Mouse (Mus musculus) embryonic facial prominence, embryonic 15.5 days (tissue): ENCODE results near the gene Kirrel3. TPM values are rescaled to one million over a fixed set of nuclear protein-coding genes. Genes with fewer than 3 reads are reported as not detected.
A peak's percentile ranks its signal among the peaks of the same experiment; 100 is the strongest.

Experiments used
- ATAC-seq: fragments of 200-750 bp; cut with Nextera tagmentation; 2 replicates; pipeline ENCODE4 v1.8.0; 2017; ENCODE audit warnings: low read depth, moderate TSS enrichment; ENCODE audit not compliant: insufficient number of reproducible peaks, low FRiP score, low TSS enrichment
- H3K27ac ChIP-seq: fragments of 300-500 bp; sonication (generic); replicated peaks from 2 replicates; pipeline ENCODE4 v1.5.1; 2015; ENCODE audit warnings: mild to moderate bottlenecking, inconsistent platforms
- H3K27me3 ChIP-seq: fragments of 300-500 bp; sonication (generic); 2 replicates; pipeline ENCODE4 v1.6.1; 2015; ENCODE audit warnings: inconsistent platforms
- H3K36me3 ChIP-seq: fragments of 300-500 bp; sonication (generic); 2 replicates; pipeline ENCODE4 v1.6.1; 2015; ENCODE audit warnings: mild to moderate bottlenecking, inconsistent platforms
- H3K4me1 ChIP-seq: fragments of 300-500 bp; sonication (generic); 2 replicates; pipeline ENCODE4 v1.6.1; 2015; ENCODE audit warnings: inconsistent platforms
- H3K4me2 ChIP-seq: fragments of 300-500 bp; sonication (generic); replicated peaks from 2 replicates; pipeline ENCODE4 v1.6.1; 2015; ENCODE audit warnings: mild to moderate bottlenecking, inconsistent platforms
- H3K4me3 ChIP-seq: fragments of 300-500 bp; sonication (generic); replicated peaks from 2 replicates; pipeline ENCODE4 v1.5.1; 2015; ENCODE audit warnings: mild to moderate bottlenecking, inconsistent platforms
- H3K9ac ChIP-seq: fragments of 300-500 bp; sonication (generic); 2 replicates; pipeline ENCODE4 v1.6.1; 2015; ENCODE audit warnings: inconsistent platforms
- H3K9me3 ChIP-seq: fragments of 300-500 bp; sonication (generic); replicated peaks from 2 replicates; pipeline ENCODE4 v1.6.1; 2016; ENCODE audit warnings: inconsistent platforms
- WGBS: fragments of 180-500 bp; shearing (Covaris S2); methylation state at CpG from one replicate; pipeline ENCODE4 v1.1.7; 2015; 5-methylcytosine and 5-hydroxymethylcytosine counted together
- polyA plus RNA-seq: library from polyadenylated mRNA; unstranded; fragments of >200 nt; fragmentation: Nextera tagmentation; extraction: Ambion mirVana; gene quantifications from 2 replicates; pipeline ENCODE4 v1.2.1, GENCODE M21; 2015

Gene Kirrel3
- polyA plus RNA-seq, 1 experiment from 2014 or later: 6.6 TPM

- Histone ChIP-seq H3K9ac (no peak overlapping the region), H3K27ac (no peak overlapping the region), H3K36me3 (no peaks in the 10 kb centered on the region), H3K4me1 (no peaks in the 10 kb centered on the region), H3K9me3 (no peaks in the 10 kb centered on the region), H3K27me3 (no peaks in the 10 kb centered on the region), H3K4me3 (no peak overlapping the region), H3K4me2 (no peak overlapping the region)
- no peak for ATAC-seq
- 72% methylated on average over 2 of the region's 2 CpGs for WGBS
Measured at GRCm38 (mm10) chr9:34507164-34507563, 21.5 kb downstream of the Kirrel3 start.

DNA sequence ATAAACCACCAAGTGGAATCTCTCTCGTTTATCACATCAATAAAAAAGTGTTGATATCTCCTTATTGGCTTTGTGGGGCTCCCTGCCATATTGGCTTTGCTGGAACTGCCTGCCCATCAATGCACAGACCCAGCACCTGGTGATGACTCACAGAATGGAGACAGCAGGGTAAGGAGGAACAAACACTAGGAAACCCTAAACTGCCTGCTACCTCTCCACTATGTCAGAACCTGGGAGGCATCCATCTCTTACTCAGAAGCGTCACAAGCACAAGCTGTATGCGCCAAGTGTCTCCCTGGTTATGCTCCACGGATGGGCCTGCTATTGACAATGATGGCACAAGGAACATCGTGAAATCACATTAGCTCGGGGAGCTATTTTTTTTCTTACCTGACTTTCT is 33.2 kb downstream of the Kirrel3 start:
- Histone ChIP-seq H3K27ac (no peak overlapping the region), H3K9ac (no peak overlapping the region), H3K4me3 (no peak overlapping the region)

DNA sequence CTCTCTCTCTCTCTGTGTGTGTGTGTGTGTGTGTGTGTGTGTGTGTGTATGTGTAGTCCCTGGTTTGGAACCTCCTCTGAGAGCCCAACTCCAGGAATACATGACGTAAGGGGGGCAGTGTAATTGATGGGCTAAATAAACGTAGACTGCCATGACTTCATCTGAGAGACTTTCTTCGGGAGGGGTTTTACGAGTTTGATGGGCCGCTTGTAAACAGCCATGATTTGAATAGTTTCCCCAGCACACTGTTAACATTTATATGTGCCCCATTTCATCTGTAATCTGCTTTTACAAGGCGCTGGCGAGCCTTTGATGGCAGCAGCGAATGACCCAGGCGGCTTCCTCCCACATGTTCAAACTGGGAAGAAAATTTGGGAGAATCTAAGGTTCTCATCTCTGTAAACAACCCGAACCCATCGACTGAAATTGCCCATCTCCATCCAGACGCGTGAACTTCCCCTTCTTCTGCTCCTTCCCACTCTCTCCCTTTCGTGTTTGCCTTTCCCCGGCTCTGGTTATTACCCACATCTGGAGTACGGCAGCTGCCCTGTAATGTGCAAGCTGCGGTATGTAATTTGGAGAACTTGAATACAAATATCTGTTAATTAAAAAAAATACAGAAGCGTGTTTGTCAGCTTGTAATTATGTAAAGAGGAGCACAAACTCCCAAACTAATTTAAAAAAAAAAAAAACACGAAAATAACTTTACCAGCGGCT is 34.7 kb downstream of the Kirrel3 start:
- no peak for ATAC-seq
- 60% methylated on average over 20 of the region's 20 CpGs for WGBS
- no peaks in the 10 kb centered on the region for H3K4me1 ChIP-seq

More for the DNA sequence above, 33.2 kb downstream of the Kirrel3 start:
- no peak for ATAC-seq
- Histone ChIP-seq H3K27me3 (no peaks in the 10 kb centered on the region), H3K36me3 (no peaks in the 10 kb centered on the region), H3K4me1 (no peaks in the 10 kb centered on the region), H3K4me2 (no peak overlapping the region), H3K9me3 (no peaks in the 10 kb centered on the region)
- 88% methylated on average over 6 of the region's 6 CpGs for WGBS

GRCm38 (mm10) chr9:34525695-34526094 is 40.0 kb downstream of the Kirrel3 start:
- no peaks in the 10 kb centered on the region for H3K27me3 ChIP-seq
- H3K9ac ChIP-seq: no peak overlapping the region
- no peak overlapping the region for H3K4me3 ChIP-seq
- H3K27ac ChIP-seq: no peak overlapping the region
- H3K4me2 ChIP-seq: no peak overlapping the region
- no peaks in the 10 kb centered on the region for H3K36me3 ChIP-seq
- no peak for ATAC-seq
- no peaks in the 10 kb centered on the region for H3K4me1 ChIP-seq
- WGBS: 76% methylated on average over 2 of the region's 2 CpGs
- H3K9me3 ChIP-seq: no peaks in the 10 kb centered on the region

More for the DNA sequence above, 34.7 kb downstream of the Kirrel3 start:
- Histone ChIP-seq H3K27me3 (no peaks in the 10 kb centered on the region), H3K9me3 (no peaks in the 10 kb centered on the region), H3K4me2 (no peak overlapping the region), H3K36me3 (no peaks in the 10 kb centered on the region), H3K27ac (no peak overlapping the region), H3K4me3 (no peak overlapping the region), H3K9ac (no peak overlapping the region)

DNA sequence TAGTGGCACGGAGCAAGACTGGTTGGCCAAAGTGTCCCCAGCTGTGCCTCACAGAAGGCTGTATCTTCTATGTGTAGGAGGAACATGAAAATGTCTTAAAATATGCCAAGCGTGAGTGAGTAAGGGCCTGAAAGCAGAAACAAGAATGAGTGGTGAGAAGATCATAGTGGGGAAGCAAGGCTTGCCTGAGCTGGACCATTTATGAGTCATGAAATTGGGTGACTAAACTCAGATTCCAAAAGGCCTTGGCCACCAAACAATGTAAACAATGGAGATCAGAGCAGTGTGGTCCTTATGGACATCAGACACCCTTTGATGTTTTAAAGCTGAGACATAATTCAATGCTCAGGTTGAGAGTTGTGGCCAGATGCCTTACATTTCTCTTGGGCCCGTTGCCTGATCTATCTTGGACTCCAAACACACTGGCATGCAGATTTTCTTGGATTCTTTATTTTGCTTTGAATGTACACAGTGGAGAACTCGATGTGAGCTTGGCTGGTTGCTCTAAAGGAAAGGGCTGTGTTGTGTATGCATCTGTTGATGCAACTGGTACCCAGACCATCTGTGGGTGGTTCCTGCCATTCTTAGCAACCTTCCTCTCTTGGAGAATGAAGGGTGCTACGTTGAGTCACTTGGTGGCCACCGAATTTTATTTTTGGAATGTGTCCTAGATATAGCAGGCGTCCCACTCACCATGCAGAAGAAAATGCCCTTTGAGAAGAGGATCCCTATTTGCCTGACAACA is 53.1 kb downstream of the Kirrel3 start:
- H3K9me3 ChIP-seq: no peaks in the 10 kb centered on the region
- H3K9ac ChIP-seq: no peak overlapping the region
- no peaks in the 10 kb centered on the region for H3K27me3 ChIP-seq
- no peak overlapping the region for H3K4me2 ChIP-seq
- no peak overlapping the region for H3K4me3 ChIP-seq
- no peak overlapping the region for H3K27ac ChIP-seq
- no peaks in the 10 kb centered on the region for H3K36me3 ChIP-seq
- no peaks in the 10 kb centered on the region for H3K4me1 ChIP-seq
- WGBS: 76% methylated on average over 7 of the region's 7 CpGs
- no peak for ATAC-seq

GRCm38 (mm10) chr9:34541908-34542307 is 56.2 kb downstream of the Kirrel3 start:
- H3K9ac ChIP-seq: no peak overlapping the region
- H3K36me3 ChIP-seq: no peaks in the 10 kb centered on the region
- no peaks in the 10 kb centered on the region for H3K4me1 ChIP-seq
- ATAC-seq: no peak
- WGBS: 84% methylated on average over 2 of the region's 2 CpGs
- H3K9me3 ChIP-seq: no peaks in the 10 kb centered on the region
- H3K4me3 ChIP-seq: no peak overlapping the region
- no peaks in the 10 kb centered on the region for H3K27me3 ChIP-seq
- no peak overlapping the region for H3K4me2 ChIP-seq
- H3K27ac ChIP-seq: no peak overlapping the region

GRCm38 (mm10) chr9:34555699-34556098 is 70.0 kb downstream of the Kirrel3 start:
- no peaks in the 10 kb centered on the region for H3K27me3 ChIP-seq
- no peak overlapping the region for H3K9ac ChIP-seq
- ATAC-seq: no peak
- no peak overlapping the region for H3K4me3 ChIP-seq
- H3K9me3 ChIP-seq: no peaks in the 10 kb centered on the region
- no peak overlapping the region for H3K27ac ChIP-seq
- WGBS: 25% methylated on average over 2 of the region's 2 CpGs
- H3K4me2 ChIP-seq: no peak overlapping the region
- H3K4me1 ChIP-seq: 0 out of 2 replicates have a peak, but pooled peaks cover 8% of the 10 kb centered on the region
- H3K36me3 ChIP-seq: no peaks in the 10 kb centered on the region

GRCm38 (mm10) chr9:34557846-34558245 is 72.2 kb downstream of the Kirrel3 start:
- H3K27ac ChIP-seq: no peak overlapping the region
- no peaks in the 10 kb centered on the region for H3K9me3 ChIP-seq
- H3K4me3 ChIP-seq: no peak overlapping the region
- ATAC-seq: no peak
- 0 out of 2 replicates have a peak, but pooled peaks cover 8% of the 10 kb centered on the region for H3K4me1 ChIP-seq
- no peaks in the 10 kb centered on the region for H3K36me3 ChIP-seq
- 0 out of 2 replicates have a peak overlapping the region, but pooled peaks have one; percentile 21 for H3K4me2 ChIP-seq
- H3K9ac ChIP-seq: no peak overlapping the region
- H3K27me3 ChIP-seq: no peaks in the 10 kb centered on the region
- WGBS: 34% methylated on average over 5 of the region's 5 CpGs

DNA sequence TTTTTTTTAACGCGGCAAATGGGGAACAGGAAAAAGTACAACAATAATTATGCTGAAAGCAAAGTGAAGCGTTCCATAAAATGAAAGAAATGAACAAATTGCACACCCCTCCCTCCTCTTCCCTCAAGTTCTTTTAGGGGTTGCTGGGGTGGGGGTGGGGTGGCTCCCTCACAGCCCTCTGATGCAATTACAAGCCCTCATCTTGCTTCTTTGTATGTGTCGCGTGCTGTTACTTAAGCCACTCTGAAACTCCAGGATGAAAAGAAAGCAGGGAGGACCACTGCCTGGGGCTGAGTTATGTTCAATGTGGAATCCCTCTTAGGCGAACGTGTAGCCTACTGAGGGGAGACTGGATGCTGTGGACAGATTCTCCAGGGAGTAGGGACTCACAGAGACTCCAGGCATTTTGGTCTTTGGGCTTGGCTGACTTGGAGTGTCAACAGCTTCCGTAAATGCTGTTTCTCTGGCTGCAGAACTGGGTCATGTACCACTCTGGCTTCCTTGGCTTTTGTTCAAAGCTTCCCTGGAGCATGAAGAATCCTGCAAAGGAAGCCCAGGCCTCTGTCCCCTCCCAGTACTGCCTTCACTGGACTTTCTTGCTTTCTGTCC is 72.7 kb downstream of the Kirrel3 start:
- Histone ChIP-seq H3K9me3 (no peaks in the 10 kb centered on the region), H3K4me2 (peak overlapping the region; percentile 21; the same call in 1 of the 2 replicates), H3K4me1 (0 out of 2 replicates have a peak, but pooled peaks cover 8% of the 10 kb centered on the region), H3K27me3 (no peaks in the 10 kb centered on the region), H3K9ac (no peak overlapping the region), H3K4me3 (no peak overlapping the region), H3K27ac (no peak overlapping the region), H3K36me3 (no peaks in the 10 kb centered on the region)
- WGBS: 25% methylated on average over 8 of the region's 8 CpGs
- ATAC-seq: no peak

DNA sequence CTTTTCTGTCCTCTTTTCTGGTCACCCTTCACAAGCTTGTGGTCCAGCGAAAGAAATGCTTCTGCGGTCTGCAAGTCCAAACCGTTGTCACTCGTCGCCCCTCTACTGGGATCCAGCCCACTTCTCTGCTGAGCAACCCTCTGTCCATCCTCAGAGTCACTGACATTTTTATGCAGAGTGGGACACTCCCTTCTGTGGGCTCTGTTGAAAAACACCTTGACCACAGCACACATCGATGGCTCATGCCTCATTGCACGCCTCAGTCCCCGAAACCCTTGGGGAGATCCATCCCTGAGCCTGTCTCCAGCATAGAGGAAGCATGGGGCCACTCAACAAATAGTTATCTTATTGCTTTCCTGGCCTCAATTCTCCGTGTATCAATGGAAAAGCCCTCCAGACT is 73.4 kb downstream of the Kirrel3 start:
- no peak overlapping the region for H3K27ac ChIP-seq
- 87% methylated on average over 9 of the region's 9 CpGs for WGBS

DNA sequence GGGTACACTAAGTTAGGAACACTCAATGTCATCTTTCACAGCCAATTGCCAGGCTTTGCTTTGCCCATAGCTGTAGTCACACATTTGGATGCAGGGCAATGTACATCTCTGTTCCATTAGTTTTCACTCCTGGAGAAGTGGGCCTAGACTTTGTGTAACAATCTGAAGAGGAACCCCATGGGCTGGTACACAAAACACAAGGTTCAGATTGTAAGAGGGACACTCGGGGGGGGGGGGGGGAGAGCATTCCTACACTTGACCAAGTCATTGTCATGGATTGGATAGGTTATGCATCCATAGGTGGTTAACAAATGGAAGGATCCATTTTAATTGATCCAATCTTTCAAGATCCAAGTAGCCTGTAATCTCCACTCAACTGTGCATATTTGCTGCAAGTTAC is 75.6 kb downstream of the Kirrel3 start:
- WGBS: 44% methylated on average over 1 of the region's 1 CpGs
- Histone ChIP-seq H3K4me1 (0 out of 2 replicates have a peak, but pooled peaks cover 8% of the 10 kb centered on the region), H3K9me3 (no peaks in the 10 kb centered on the region), H3K9ac (no peak overlapping the region), H3K27me3 (no peaks in the 10 kb centered on the region), H3K36me3 (no peaks in the 10 kb centered on the region), H3K4me2 (no peak overlapping the region), H3K4me3 (no peak overlapping the region), H3K27ac (no peak overlapping the region)
- no peak for ATAC-seq

More for the DNA sequence above, 73.4 kb downstream of the Kirrel3 start:
- Histone ChIP-seq H3K4me2 (no peak overlapping the region), H3K9me3 (no peaks in the 10 kb centered on the region), H3K4me3 (no peak overlapping the region), H3K4me1 (0 out of 2 replicates have a peak, but pooled peaks cover 8% of the 10 kb centered on the region), H3K9ac (no peak overlapping the region), H3K27me3 (no peaks in the 10 kb centered on the region), H3K36me3 (no peaks in the 10 kb centered on the region)
- ATAC-seq: no peak
